Mouse (Mus musculus): ENCODE data around the gene Drap1. TPM values are rescaled to one million over a fixed set of nuclear protein-coding genes. Genes with fewer than 3 reads are reported as not detected.
A peak's percentile ranks its signal among the peaks of the same experiment; 100 is the strongest.

Gene Drap1
- total RNA-seq, 1 experiment from 2014 or later = 121 TPM

DNA sequence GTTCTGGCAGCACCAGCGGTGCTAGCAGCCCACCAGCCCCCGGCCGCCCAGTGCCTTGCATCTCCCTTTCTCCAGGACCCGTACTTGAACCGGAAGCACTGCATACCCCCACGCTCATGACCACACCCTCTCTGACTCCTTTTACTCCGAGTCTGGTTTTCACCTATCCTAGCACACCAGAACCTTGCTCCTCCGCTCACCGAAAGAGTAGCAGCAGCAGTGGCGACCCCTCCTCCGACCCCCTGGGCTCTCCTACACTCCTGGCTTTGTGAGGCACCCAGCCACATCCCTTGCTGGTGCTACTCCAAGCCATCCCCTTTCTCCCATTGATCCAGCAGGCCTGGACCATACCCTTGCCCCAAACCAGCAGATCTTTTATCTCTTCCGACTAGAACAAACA, 30.3 kb upstream of the Drap1 start:
- no peak for ATAC-seq (replicated peaks; ENCODE audit: insufficient number of reproducible peaks, low FRiP score, low TSS enrichment, poor library complexity, severe bottlenecking)

DNA sequence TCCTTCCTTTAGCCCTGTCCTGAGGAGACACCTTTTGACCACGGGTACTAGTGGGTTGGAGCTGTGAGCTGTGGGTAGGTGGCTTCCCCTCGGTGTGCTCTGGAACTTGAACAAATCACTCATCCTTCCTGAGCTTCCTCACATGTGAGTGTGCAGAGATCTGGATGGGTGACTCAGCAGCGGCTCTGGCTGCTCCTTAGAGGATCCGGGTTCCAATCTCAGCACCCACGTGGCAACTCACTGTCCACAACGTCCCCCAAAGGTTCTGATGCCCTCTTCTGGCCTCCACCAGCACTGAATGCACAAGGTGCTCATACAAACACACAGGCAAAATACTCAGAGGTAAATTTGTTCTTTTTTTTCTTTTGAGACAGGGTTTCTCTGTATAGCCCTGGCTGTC, 27.0 kb upstream of the Drap1 start:
- ATAC-seq (replicated peaks; ENCODE audit: insufficient number of reproducible peaks, low FRiP score, low TSS enrichment, poor library complexity, severe bottlenecking) = no peak

DNA sequence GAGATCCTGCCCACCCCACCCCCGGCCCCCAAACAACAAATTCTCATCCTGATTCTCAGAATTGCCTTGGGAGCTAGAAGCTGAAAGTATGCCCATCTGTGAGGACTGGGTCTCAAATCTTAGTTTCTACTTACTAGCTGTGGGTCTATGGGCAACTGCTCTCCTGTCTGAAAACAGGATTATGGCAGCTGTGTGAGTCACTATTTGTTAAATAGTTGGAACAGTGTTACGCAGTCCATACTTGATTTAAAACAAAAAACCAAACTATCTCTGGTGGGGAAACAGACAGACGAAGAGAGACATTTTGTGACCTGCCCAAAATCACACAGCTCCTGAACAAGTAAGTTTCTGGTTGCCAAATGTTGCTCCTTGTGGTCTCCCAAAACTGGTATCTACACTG, 24.9 kb upstream of the Drap1 start:
- ATAC-seq (replicated peaks; ENCODE audit: insufficient number of reproducible peaks, low FRiP score, low TSS enrichment, poor library complexity, severe bottlenecking) = no peak

DNA sequence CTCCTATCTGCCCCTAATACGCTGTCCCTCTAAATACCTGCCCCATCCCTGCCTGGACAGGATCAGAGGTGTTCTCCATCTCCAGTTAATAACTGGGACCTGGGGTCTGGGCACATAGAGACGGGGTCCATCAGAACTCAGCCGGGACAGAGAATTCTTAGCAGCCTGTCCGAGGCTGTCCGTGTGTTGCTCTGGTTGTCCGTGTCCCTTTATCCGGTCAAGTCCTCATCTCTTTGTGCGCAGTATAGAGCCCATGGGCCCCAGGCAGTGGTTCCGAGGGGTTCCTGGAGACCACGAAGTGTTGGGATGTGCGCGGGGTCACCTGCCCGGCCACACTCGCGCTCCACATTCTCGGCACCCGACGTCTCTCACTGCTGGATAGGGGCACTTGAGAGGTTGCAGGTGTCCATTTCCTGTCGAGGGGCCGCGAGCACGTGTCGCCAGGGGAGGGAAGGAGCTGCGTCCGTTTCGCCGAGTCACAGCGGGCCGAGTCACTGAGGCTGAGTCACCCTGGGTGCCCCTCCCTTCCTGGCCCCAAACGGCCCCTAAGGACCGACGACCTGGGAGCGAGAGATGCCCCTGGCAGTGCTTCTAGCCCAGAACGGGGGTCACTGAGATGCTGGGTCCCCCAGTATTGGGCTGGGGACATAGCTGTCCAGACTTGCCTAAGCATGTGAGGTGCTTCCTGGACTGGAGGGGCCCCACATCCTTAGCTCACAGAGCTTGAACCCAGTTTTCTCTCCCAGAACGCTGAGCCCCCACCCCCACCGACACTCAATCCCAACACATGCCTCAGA, 23.8 kb upstream of the Drap1 start:
- ATAC-seq (replicated peaks; ENCODE audit: insufficient number of reproducible peaks, low FRiP score, low TSS enrichment, poor library complexity, severe bottlenecking) = peak; percentile 29; the same call in 1 of the 2 replicates

DNA sequence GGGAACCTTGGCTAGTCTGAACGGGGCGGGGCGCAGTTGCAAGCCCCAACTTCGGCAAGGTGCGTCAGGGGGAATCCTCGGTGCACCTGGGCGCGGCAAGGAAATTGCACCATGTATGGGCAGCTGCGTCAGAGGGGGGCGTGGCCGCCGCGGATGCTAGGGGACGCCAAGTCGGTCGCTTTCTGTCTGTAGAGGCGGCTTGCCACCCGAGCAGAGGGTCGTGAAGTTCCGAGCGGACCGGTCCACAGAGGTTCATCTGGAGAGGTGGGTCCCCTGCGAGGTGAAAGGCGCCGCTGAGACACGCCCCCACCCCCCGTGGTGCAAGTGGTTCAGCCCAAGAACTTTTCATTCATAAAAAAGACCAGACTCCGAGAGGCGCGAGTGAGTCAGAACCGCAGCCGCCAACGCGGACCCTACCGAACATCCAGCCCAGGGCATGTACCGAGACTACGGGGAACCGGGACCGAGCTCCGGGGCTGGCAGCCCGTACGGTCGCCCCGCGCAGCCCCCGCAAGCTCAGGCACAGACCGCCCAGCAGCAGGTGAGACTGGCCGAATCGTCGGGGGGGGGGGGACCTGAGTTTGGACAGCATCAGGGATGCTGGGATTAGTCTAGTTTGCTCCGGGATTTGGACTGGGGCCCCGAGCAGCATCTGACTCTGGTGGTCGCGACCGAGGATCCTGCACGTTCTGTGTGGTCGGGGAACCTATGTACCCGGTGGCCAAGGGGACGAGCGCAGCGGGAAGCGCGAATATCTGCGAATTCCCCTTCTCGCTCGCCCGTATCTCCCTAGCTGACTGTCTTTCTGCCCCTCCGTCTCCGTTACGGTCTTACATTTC, 23.0 kb upstream of the Drap1 start, which contains the start of gene Fosl1:
TSS of gene Fosl1 (plus strand) at position 33 of the 839 bp plus-strand sequence.
- ATAC-seq (replicated peaks; ENCODE audit: insufficient number of reproducible peaks, low FRiP score, low TSS enrichment, poor library complexity, severe bottlenecking) = peak; percentile 64

DNA sequence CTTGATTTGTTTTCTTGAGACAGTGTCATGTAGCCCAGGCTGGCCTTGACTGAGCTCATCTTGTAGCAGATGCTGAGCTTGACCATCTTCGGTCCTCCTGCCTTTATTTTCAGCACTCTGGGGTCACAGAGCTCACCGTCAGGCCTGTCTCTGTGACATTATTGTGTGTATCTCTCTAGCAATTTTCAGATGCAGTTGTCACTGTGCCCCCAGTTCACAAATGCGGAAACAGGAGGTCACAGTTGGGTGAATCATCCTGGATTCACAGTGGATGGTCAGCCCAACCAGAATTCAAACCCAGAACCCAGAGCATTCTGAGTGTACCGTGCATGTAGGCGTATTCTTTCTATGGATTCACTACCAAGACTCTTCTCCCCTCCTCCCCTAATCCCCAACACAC, 21.0 kb upstream of the Drap1 start:
- ATAC-seq (replicated peaks; ENCODE audit: insufficient number of reproducible peaks, low FRiP score, low TSS enrichment, poor library complexity, severe bottlenecking) = no peak

DNA sequence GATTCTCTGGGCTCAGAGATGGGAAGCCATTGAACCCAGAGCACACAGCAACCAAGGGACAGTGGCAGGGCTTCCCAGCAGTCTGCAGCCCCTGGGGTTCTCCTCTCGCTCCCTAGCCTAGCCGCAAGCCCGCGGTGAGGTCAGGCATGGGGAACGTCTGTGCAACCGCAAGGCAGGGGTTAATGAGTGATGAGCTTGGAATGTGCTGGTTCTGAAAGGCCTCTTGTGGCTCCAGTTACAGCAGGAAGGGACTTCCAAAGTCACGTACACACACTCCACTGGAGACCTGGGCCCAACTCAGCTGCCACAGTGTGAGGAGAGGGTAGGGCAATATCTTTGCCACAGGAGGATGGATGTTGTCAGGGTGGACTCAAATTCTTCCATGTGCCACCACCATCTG, 20.2 kb upstream of the Drap1 start:
- ATAC-seq (replicated peaks; ENCODE audit: insufficient number of reproducible peaks, low FRiP score, low TSS enrichment, poor library complexity, severe bottlenecking) = no peak

DNA sequence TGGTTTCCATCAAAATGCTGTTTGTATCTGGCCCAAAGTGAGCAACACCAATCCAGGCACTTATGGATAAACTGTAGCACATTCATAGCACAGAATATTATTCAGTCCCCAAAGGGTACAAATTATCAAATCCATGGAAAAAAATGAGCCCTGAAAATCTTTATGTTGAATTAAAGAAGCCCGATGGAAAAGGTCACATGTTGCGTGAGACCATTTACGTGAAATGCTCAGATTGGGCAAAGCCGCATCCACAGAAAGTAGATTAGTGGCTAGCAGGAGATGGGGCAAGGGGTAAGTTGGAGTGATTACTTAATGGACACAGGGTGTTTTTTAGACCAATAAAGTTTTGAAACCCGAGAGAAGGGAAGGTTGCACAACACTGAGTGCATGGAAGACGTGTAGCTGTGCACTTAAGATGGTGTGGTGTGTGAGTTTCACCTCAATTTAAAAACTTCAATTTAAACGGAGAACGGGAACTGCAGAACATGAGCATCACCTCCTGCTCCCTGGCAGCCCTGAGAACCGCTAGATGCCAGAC, 19.7 kb upstream of the Drap1 start:
- peak; percentile 36; the same call in 1 of the 2 replicates for ATAC-seq (replicated peaks; ENCODE audit: insufficient number of reproducible peaks, low FRiP score, low TSS enrichment, poor library complexity, severe bottlenecking)

DNA sequence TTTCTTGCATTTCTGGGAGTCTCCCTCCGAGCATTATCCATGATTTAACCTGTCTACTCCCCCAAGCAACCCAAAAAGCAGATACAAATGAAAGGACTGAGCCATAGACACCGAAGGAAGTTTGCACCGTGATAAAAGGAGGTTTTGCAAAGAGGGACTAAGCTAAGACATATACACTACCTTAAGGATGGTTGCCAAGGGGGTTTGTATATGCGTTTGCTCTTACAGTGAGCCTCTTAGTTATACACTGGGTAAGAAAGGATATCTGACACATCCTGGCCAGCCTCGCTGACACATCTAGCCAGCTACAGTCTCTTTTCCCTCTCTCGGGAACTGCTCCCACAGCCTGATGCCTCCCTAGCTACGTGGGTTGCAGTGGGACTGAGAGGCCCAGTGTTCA, 9.2 kb upstream of the Drap1 start:
- ATAC-seq (replicated peaks; ENCODE audit: insufficient number of reproducible peaks, low FRiP score, low TSS enrichment, poor library complexity, severe bottlenecking) = no peak

DNA sequence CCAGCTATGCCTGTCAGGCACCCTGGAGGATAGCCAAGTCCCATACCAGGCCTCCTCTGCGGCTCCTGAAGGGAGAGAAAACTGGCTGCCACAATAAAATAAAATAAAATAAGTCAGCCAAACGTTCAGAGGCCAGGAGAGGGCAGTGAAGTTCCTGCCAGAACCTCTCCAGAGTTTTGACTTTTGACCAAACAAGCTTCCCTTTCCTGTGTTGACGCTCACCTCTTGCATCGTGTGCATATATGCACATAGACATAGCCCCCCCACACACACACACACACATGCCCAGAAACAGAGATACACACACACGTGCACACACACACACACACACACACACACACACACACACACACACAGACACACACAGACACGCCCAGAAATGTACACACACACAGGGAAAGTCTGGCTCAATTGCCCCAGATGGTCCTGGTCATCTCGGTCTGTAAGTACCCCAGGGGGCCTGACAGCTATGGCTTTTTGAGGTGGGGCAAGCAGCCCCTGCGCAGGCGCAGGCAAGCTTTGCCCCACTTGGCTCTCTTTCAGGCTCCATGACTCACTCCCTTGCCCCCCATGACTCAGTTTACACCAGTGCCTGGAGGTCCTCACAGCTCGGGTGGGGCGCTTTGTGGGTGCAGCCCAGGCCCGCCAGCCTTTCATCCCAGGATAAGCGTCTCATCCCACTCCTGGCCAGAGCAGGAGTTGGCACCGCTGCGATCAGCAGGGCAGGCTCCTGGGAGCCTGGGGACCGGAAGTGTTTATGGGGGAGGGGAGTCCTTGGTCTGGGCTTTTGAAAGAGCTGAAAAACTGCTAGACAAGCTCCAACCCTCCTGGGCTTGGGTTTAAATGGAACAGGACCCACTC, 8.4 kb upstream of the Drap1 start:
- peak; percentile 81 for ATAC-seq (replicated peaks; ENCODE audit: insufficient number of reproducible peaks, low FRiP score, low TSS enrichment, poor library complexity, severe bottlenecking)

DNA sequence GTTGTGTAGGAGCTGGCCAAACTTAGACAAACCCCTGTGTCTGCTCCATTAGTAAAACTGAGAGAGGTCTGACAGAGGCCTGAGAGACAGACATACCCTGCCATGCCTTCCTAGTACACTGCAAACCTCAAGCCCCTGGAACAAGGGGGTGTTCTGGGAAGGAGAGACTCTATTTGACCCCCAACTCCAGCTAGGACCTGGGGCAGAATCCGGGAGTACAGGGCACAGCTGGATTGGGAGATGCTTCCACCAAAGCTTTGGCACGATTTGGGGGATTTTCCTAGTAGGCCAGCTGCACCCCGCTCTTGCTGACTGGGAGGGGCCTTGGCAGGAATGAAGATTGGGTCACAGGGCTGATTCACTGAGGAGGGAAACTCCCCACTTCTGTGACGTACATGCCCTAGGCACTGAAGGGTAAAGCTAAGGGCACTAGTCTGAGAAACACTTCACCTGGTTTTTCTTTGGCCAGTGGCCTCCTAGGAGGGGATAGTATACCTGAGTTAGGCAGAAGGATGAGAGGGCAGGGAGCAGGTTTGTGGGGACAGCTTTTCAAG, 7.2 kb upstream of the Drap1 start:
- no peak for ATAC-seq (replicated peaks; ENCODE audit: insufficient number of reproducible peaks, low FRiP score, low TSS enrichment, poor library complexity, severe bottlenecking)

DNA sequence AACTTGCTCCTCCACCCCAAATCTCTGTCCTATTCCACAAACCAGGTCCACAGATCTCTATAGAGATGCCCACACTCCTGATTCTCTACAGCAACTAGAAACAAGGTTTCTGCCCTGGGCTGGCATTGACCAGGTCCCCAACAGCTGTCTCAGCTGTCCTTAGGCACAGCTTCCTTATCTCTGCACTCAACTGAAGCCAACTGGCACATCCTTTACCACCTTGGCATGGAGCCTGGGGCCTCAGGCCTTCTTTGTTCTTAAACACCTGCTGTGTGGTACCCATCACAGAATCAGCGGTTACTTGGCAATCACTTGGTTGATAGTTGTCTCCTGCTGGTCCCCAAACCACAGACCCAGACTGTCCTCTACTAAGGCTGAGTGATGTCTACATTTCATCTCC, 5.6 kb upstream of the Drap1 start:
- no peak for ATAC-seq (replicated peaks; ENCODE audit: insufficient number of reproducible peaks, low FRiP score, low TSS enrichment, poor library complexity, severe bottlenecking)

DNA sequence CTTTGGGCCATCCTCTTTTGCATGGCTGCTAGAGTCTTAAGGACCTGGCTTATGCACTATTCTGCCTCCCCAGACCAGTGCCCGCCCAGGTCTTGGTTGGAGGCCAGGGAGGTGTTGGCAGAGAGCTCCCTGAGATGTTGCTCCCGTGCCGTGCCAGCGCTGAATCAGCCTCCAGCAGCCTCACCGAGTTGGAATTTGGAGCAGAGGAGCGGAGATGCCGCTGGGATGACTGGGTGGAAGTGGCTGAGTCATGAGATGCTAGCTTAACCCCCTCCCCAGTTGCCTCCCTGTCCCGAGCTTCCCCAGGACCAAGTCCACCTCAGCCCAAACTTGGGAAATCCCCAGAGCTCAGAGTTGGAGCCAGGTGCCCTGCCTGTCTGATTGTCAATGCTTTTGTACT, 5.0 kb upstream of the Drap1 start:
- no peak for ATAC-seq (replicated peaks; ENCODE audit: insufficient number of reproducible peaks, low FRiP score, low TSS enrichment, poor library complexity, severe bottlenecking)

DNA sequence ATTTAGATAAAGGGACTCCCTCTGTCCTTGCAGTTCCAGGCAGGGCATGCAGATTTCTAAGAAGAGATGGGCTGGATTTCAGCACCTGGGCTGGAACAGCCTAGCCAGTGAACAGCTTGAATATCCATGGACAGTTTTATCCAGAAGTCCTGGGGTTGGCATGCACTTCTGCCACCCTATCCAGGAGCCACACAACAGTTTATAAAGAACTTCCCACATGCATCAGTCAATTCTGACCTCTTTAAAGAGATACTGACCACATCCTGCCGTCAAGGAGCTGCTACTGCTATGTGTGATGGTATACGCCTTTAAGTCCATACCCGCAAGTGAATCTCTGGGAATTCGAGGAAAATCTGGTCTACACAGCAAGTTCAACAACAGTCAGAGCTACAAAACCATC, 4.4 kb upstream of the Drap1 start:
- ATAC-seq (replicated peaks; ENCODE audit: insufficient number of reproducible peaks, low FRiP score, low TSS enrichment, poor library complexity, severe bottlenecking) = no peak

DNA sequence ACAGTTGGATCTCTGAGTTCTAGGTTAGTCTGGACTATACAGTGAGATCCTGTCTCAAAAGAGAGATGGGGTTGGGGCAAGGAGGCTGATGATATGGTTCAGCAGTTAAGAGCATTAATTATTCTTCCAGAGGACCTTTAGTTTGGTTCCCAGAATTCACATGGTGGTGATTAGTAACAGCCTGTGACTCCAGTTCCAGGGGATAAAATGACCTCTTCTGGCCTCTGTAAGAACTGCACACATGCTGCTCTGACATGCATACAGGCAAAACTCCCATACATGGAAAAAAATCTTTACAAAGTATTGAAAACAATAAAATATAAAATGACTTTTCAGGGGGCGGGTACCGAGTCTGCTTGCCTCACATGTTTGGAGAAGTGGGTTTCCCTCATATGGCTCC, 3.3 kb upstream of the Drap1 start:
- no peak for ATAC-seq (replicated peaks; ENCODE audit: insufficient number of reproducible peaks, low FRiP score, low TSS enrichment, poor library complexity, severe bottlenecking)

DNA sequence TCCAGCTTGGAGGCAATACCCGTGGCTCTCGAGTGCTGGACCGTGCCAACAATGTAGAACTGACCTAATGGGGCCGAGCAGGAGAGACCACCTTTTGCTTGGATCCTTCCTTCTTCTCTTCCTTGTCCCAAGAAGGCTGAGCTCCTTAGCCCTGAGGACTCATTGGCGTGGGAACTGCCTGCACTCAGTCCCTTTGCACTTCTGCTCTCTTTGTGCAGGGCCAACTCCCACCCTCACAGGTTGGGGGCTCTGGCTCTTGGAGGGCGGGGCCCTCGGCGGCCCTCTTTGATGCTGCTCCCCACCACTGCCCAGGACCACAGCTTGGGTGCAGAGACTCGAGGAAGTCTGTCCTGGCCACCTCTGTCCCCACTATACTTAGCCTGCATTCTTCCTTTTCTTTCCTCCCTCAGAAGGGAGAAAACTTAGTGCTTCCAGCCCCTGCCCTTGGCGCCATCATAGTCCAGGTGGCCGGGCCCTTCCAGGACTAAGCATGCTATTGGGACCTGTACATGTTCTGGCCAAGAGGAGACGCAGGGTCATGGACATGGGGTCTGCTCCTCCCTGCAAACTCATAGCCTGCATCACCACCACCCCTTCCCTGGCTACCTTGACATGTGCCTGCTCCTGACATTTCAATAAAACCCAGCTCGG, 2.0 kb upstream of the Drap1 start:
- ATAC-seq (replicated peaks; ENCODE audit: insufficient number of reproducible peaks, low FRiP score, low TSS enrichment, poor library complexity, severe bottlenecking) = no peak

DNA sequence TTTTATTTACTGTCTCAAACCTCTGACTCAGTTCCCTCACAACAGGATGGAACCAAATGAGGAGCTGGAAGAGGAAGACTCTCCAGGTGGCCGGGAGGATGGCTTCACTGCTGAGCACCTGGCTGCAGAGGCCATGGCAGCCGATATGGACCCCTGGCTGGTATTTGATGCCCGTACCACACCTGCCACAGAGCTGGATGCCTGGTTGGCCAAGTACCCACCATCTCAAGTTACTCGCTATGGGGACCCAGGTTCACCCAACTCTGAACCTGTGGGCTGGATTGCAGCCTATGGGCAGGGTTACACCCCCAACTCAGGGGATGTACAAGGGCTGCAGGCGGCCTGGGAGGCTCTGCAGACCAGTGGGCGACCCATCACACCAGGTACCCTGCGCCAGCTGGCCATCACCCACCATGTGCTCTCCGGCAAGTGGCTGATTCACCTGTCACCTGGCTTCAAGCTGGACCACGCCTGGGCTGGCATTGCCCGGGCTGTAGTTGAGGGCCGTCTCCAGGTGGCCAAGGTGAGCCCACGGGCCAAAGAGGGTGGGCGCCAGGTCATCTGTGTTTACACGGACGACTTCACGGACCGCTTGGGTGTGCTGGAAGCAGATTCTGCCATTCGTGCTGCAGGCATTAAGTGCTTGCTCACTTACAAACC, 1.3 kb upstream of the Drap1 start:
- ATAC-seq (replicated peaks; ENCODE audit: insufficient number of reproducible peaks, low FRiP score, low TSS enrichment, poor library complexity, severe bottlenecking) = no peak

Measured in monocyte, adult 5-6 weeks (primary cell).